Mouse (Mus musculus): ENCODE measurements around the gene Slc12a8. TPM values are rescaled to one million over a fixed set of nuclear protein-coding genes. Genes with fewer than 3 reads are reported as not detected.

Slc12a8 gene
- polyA plus RNA-seq, 2 experiments = 0.94 to 0.97 TPM

- Histone ChIP-seq H3K4me2 (replicated peaks; ENCODE audit: low read depth, low read length, severe bottlenecking) (no peak overlapping the region), H3K36me3 (ENCODE audit: control insufficient read depth, insufficient read depth, low read length) (no peaks in the 10 kb centered on the region), H3K9me3 (ENCODE audit: control insufficient read depth, low read length) (no peaks in the 10 kb centered on the region), H3K4me1 (ENCODE audit: control insufficient read depth, insufficient read depth, low read length) (no peaks in the 10 kb centered on the region), H3K27ac (replicated peaks; ENCODE audit: low read depth, low read length) (no peak overlapping the region), H3K27me3 (ENCODE audit: control insufficient read depth, insufficient read depth, low read length) (no peaks in the 10 kb centered on the region), H3K4me3 (replicated peaks; ENCODE audit: low read length) (no peak overlapping the region), H3K9ac (ENCODE audit: low read depth, low read length, severe bottlenecking) (no peak overlapping the region)
- no peak for ATAC-seq (ENCODE audit: low FRiP score, low read depth)
- TF ChIP-seq POLR2A (IDR thresholded peaks at IDR 0.05; ENCODE audit: borderline replicate concordance, extremely low read depth, insufficient read depth, insufficient read length) = no peak
- DNase-seq (ENCODE audit: low spot score) = no peak
- WGBS = 89% methylated on average over 4 of the region's 4 CpGs
Observed at GRCm38 (mm10) chr16:33666985-33667538, 149.9 kb downstream of the Slc12a8 start.

- Histone ChIP-seq H3K27ac (replicated peaks; ENCODE audit: low read depth, low read length) (no peak overlapping the region), H3K9ac (ENCODE audit: low read depth, low read length, severe bottlenecking) (no peak overlapping the region), H3K27me3 (ENCODE audit: control insufficient read depth, insufficient read depth, low read length) (no peaks in the 10 kb centered on the region), H3K9me3 (ENCODE audit: control insufficient read depth, low read length) (no peaks in the 10 kb centered on the region), H3K36me3 (ENCODE audit: control insufficient read depth, insufficient read depth, low read length) (no peaks in the 10 kb centered on the region), H3K4me2 (replicated peaks; ENCODE audit: low read depth, low read length, severe bottlenecking) (no peak overlapping the region), H3K4me3 (replicated peaks; ENCODE audit: low read length) (no peak overlapping the region), H3K4me1 (ENCODE audit: control insufficient read depth, insufficient read depth, low read length) (no peaks in the 10 kb centered on the region)
- TF ChIP-seq POLR2A (IDR thresholded peaks at IDR 0.05; ENCODE audit: borderline replicate concordance, extremely low read depth, insufficient read depth, insufficient read length) = no peak
- WGBS = 73% methylated on average over 2 of the region's 2 CpGs
- ATAC-seq (ENCODE audit: low FRiP score, low read depth) (no peak), DNase-seq (ENCODE audit: low spot score) (no peak)
Observed at GRCm38 (mm10) chr16:33668448-33668847, 151.3 kb downstream of the Slc12a8 start.

- DNase-seq (ENCODE audit: low spot score) = no peak
- Histone ChIP-seq H3K9me3 (ENCODE audit: control insufficient read depth, low read length) (no peaks in the 10 kb centered on the region), H3K27ac (replicated peaks; ENCODE audit: low read depth, low read length) (no peak overlapping the region), H3K4me1 (ENCODE audit: control insufficient read depth, insufficient read depth, low read length) (no peaks in the 10 kb centered on the region), H3K4me2 (replicated peaks; ENCODE audit: low read depth, low read length, severe bottlenecking) (no peak overlapping the region), H3K36me3 (ENCODE audit: control insufficient read depth, insufficient read depth, low read length) (no peaks in the 10 kb centered on the region), H3K27me3 (ENCODE audit: control insufficient read depth, insufficient read depth, low read length) (no peaks in the 10 kb centered on the region), H3K4me3 (replicated peaks; ENCODE audit: low read length) (no peak overlapping the region), H3K9ac (ENCODE audit: low read depth, low read length, severe bottlenecking) (no peak overlapping the region)
- 91% methylated on average over 1 of the region's 1 CpGs for WGBS
- no peak for ATAC-seq (ENCODE audit: low FRiP score, low read depth)
- TF ChIP-seq POLR2A (IDR thresholded peaks at IDR 0.05; ENCODE audit: borderline replicate concordance, extremely low read depth, insufficient read depth, insufficient read length) = no peak
Observed at GRCm38 (mm10) chr16:33669072-33669471, 151.9 kb downstream of the Slc12a8 start.

GRCm38 (mm10) chr16:33670340-33670739 lies 153.2 kb downstream of the Slc12a8 start:
- no peak overlapping the region; the same call in 1 of the 2 replicates for H3K27ac ChIP-seq (replicated peaks; ENCODE audit: low read depth, low read length)
- H3K27me3 ChIP-seq (ENCODE audit: control insufficient read depth, insufficient read depth, low read length) = no peaks in the 10 kb centered on the region
- 0 out of 2 replicates have a peak overlapping the region, but pooled peaks have one; percentile 16 for H3K9ac ChIP-seq (ENCODE audit: low read depth, low read length, severe bottlenecking)
- 59% methylated on average over 3 of the region's 3 CpGs for WGBS
- no peak overlapping the region for H3K4me2 ChIP-seq (replicated peaks; ENCODE audit: low read depth, low read length, severe bottlenecking)
- no peak for DNase-seq (ENCODE audit: low spot score)
- ATAC-seq (ENCODE audit: low FRiP score, low read depth) = no peak
- no peak overlapping the region for H3K4me3 ChIP-seq (replicated peaks; ENCODE audit: low read length)
- H3K4me1 ChIP-seq (ENCODE audit: control insufficient read depth, insufficient read depth, low read length) = no peaks in the 10 kb centered on the region
- H3K9me3 ChIP-seq (ENCODE audit: control insufficient read depth, low read length) = no peaks in the 10 kb centered on the region
- no peaks in the 10 kb centered on the region for H3K36me3 ChIP-seq (ENCODE audit: control insufficient read depth, insufficient read depth, low read length)
- no peak for TF ChIP-seq POLR2A (IDR thresholded peaks at IDR 0.05; ENCODE audit: borderline replicate concordance, extremely low read depth, insufficient read depth, insufficient read length)

- H3K27ac ChIP-seq (replicated peaks; ENCODE audit: low read depth, low read length) = no peak overlapping the region
- no peak for ATAC-seq (ENCODE audit: low FRiP score, low read depth)
Observed at GRCm38 (mm10) chr16:33670933-33671332, 153.8 kb downstream of the Slc12a8 start.

More at GRCm38 (mm10) chr16:33670933-33671332, 153.8 kb downstream of the Slc12a8 start:
- DNase-seq (ENCODE audit: low spot score) = no peak
- 94% methylated on average over 2 of the region's 2 CpGs for WGBS
- Histone ChIP-seq H3K9ac (ENCODE audit: low read depth, low read length, severe bottlenecking) (0 out of 2 replicates have a peak overlapping the region, but pooled peaks have one; percentile 16), H3K4me3 (replicated peaks; ENCODE audit: low read length) (no peak overlapping the region), H3K9me3 (ENCODE audit: control insufficient read depth, low read length) (no peaks in the 10 kb centered on the region), H3K27me3 (ENCODE audit: control insufficient read depth, insufficient read depth, low read length) (no peaks in the 10 kb centered on the region), H3K4me1 (ENCODE audit: control insufficient read depth, insufficient read depth, low read length) (no peaks in the 10 kb centered on the region), H3K36me3 (ENCODE audit: control insufficient read depth, insufficient read depth, low read length) (no peaks in the 10 kb centered on the region), H3K4me2 (replicated peaks; ENCODE audit: low read depth, low read length, severe bottlenecking) (no peak overlapping the region)
- TF ChIP-seq POLR2A (IDR thresholded peaks at IDR 0.05; ENCODE audit: borderline replicate concordance, extremely low read depth, insufficient read depth, insufficient read length) = no peak

All from limb, embryonic 14.5 days (tissue).